8 mouse cellular contexts compared by ENCODE assay signal in genomic region chr16:94312663-94313228, GRCm38 (mm10). TPM values are rescaled to one million over a fixed set of nuclear protein-coding genes. Genes with fewer than 3 reads are reported as not detected.
A peak's percentile ranks its signal among the peaks of the same experiment; 100 is the strongest.
DNase-seq lines count a peak whose midpoint lies in the region; ATAC-seq lines count a peak whose summit lies in the region.

No protein-coding gene starts in this region.

- H3K4me1 ChIP-seq in hindbrain, embryonic 15.5 days (replicated peaks) = peaks cover 22% of the 10 kb centered on the region

- H3K9ac ChIP-seq in hindbrain, embryonic 15.5 days = peak overlapping the region; percentile 83

- peak overlapping the region; percentile 78 for H3K4me2 ChIP-seq in hindbrain, embryonic 15.5 days

- no peaks in the 10 kb centered on the region for H3K9me3 ChIP-seq in hindbrain, embryonic 15.5 days

- peak overlapping the region; percentile 65 for H3K4me3 ChIP-seq in hindbrain, embryonic 15.5 days

- peak; percentile 91 for ATAC-seq in hindbrain, embryonic 15.5 days (ENCODE audit: low FRiP score, low read depth)

- peak; percentile 85 for DNase-seq in T-cell, adult 2 months (ENCODE audit: low spot score)
- DNase-seq in cerebellum, postnatal 36 days = peak; percentile 91
- DNase-seq in frontal cortex, postnatal 36 days (ENCODE audit: low spot score in 2 of 2) = peak; percentile 80 to 89
- peak; percentile 84 to 85 for DNase-seq in left cerebral cortex, adult 18-20 months (ENCODE audit: low spot score in 2 of 2)
- DNase-seq in lung, postnatal 4 days = peak; percentile 84 to 86
- peak; percentile 75 for DNase-seq in retina, postnatal 7 days (ENCODE audit: low read depth, low spot score)
- DNase-seq in urinary bladder, adult 2 months (ENCODE audit: low spot score) = peak; percentile 57

- H3K27ac ChIP-seq in hindbrain, embryonic 15.5 days (replicated peaks) = peak overlapping the region; percentile 100

- H3K36me3 ChIP-seq in hindbrain, embryonic 15.5 days = no peaks in the 10 kb centered on the region

- under 1% methylated on average over 20 of the region's 20 CpGs for WGBS in hindbrain, embryonic 15.5 days

- no peaks in the 10 kb centered on the region for H3K27me3 ChIP-seq in hindbrain, embryonic 15.5 days

RNA-seq across cellular contexts. Expression of gene Hlcs, which starts 0.6 kb away (rescaled TPM):
- polyA plus RNA-seq in hindbrain, embryonic 15.5 days (2015; fragmentation: Nextera tagmentation; extraction: Ambion mirVana) = 9.4 and 9.6 TPM in 2 replicates
- total RNA-seq in left cerebral cortex, adult 18-20 months (2021) = 10 to 100 TPM; 16.8 to 17.7 TPM
- 11.0 and 11.9 TPM in 2 replicates for polyA plus RNA-seq in urinary bladder, adult 2 months (2012; rRNA removed)

RNA-seq across cellular contexts. Expression of gene Ripply3, which starts 15.5 kb away (rescaled TPM):
- 0.94 and 1.1 TPM in 2 replicates for polyA plus RNA-seq in hindbrain, embryonic 15.5 days (2015; fragmentation: Nextera tagmentation; extraction: Ambion mirVana)
- under 1 TPM in 1 of 2 experiments, not detected in 1; 0.23 TPM for total RNA-seq in left cerebral cortex, adult 18-20 months (2021)
- polyA plus RNA-seq in urinary bladder, adult 2 months (2012; rRNA removed) = 2.1 and 2.2 TPM in 2 replicates

RNA-seq across cellular contexts. Expression of gene Ttc3, which starts 57.7 kb away (rescaled TPM):
- 845 and 859 TPM in 2 replicates for polyA plus RNA-seq in hindbrain, embryonic 15.5 days (2015; fragmentation: Nextera tagmentation; extraction: Ambion mirVana)
- 1,000 to 10,000 TPM in 1 of 2 experiments, 100 to 1,000 TPM in 1; 991 to 1,074 TPM for total RNA-seq in left cerebral cortex, adult 18-20 months (2021)
- 39.1 and 45.7 TPM in 2 replicates for polyA plus RNA-seq in urinary bladder, adult 2 months (2012; rRNA removed)

RNA-seq across cellular contexts. Expression of gene Pigp, which starts 58.9 kb away (rescaled TPM):
- polyA plus RNA-seq in hindbrain, embryonic 15.5 days (2015; fragmentation: Nextera tagmentation; extraction: Ambion mirVana) = 104 and 127 TPM in 2 replicates
- total RNA-seq in left cerebral cortex, adult 18-20 months (2021) = 10 to 100 TPM; 34.0 to 45.4 TPM
- 92.5 and 102 TPM in 2 replicates for polyA plus RNA-seq in urinary bladder, adult 2 months (2012; rRNA removed)

Comparison
In these comparisons a context has a peak if more than half of its experiments do, and no peak if none do; other contexts are left out.
1. Peak in every context shown above with its lines: DNase-seq, ATAC-seq, H3K4me3 ChIP-seq and H3K27ac ChIP-seq.
2. RNA of gene Ttc3, which starts 57.7 kb away (polyA plus RNA-seq): 845 to 859 TPM in hindbrain, embryonic 15.5 days; 39.1 to 45.7 TPM in urinary bladder, adult 2 months; every median in the first group is over 10 times any median in the second.